Mouse (Mus musculus) mouse trophoblast stem cell (cell line): ENCODE results near the gene Glrp1.

Experiments used
- in situ Hi-C, 2 experiments: fragments of 300-500 bp; cut with MseI, MboI; formaldehyde crosslinking; loops; 2 replicates in 1 of 2; 3 replicates in 1 of 2; pipeline ENCODE4 v1.15.1; 2025

The Glrp1 gene

GRCm38 (mm10) chr1:88463241-88463640 lies 46.6 kb downstream of the Glrp1 start:
- in situ Hi-C loops = no loop called here

- in situ Hi-C loops = no loop called here
These were observed 47.4 kb downstream of the Glrp1 start for GRCm38 (mm10) chr1:88462484-88462883.

GRCm38 (mm10) chr1:88461096-88461495 lies 48.8 kb downstream of the Glrp1 start:
- in situ Hi-C loops = no loop called here

GRCm38 (mm10) chr1:88459655-88460054 lies 50.2 kb downstream of the Glrp1 start:
- in situ Hi-C loops = no loop called here

- in situ Hi-C loops = no loop called here
These were observed 50.7 kb downstream of the Glrp1 start for GRCm38 (mm10) chr1:88459196-88459595.

GRCm38 (mm10) chr1:88456451-88457072 lies 53.3 kb downstream of the Glrp1 start:
- in situ Hi-C loops = no loop called here

GRCm38 (mm10) chr1:88455761-88456160 lies 54.1 kb downstream of the Glrp1 start:
- in situ Hi-C loops = no loop called here

- in situ Hi-C loops = no loop called here
These were observed 55.2 kb downstream of the Glrp1 start for GRCm38 (mm10) chr1:88454703-88455102.

- in situ Hi-C loops = no loop called here
These were observed 57.7 kb downstream of the Glrp1 start for GRCm38 (mm10) chr1:88452198-88452597.

- in situ Hi-C loops = no loop called here
These were observed 59.2 kb downstream of the Glrp1 start for GRCm38 (mm10) chr1:88450668-88451067.
